Mouse (Mus musculus) frontal cortex, postnatal 14 days (tissue): ENCODE measurements around the gene Epb41l4b.

Source experiments
- DNase-seq, 2 experiments: peaks; one replicate each; pipeline ENCODE4 v3.0.0; 2022; ENCODE audit warnings: low spot score in 2 of 2

Gene Epb41l4b

GRCm38 (mm10) chr4:57143026-57143937 lies at the start of gene Epb41l4b:
Gene Epb41l4b, minus strand, starts transcription at chr4:57143437.
- peak; percentile 47 to 65 for DNase-seq

DNA sequence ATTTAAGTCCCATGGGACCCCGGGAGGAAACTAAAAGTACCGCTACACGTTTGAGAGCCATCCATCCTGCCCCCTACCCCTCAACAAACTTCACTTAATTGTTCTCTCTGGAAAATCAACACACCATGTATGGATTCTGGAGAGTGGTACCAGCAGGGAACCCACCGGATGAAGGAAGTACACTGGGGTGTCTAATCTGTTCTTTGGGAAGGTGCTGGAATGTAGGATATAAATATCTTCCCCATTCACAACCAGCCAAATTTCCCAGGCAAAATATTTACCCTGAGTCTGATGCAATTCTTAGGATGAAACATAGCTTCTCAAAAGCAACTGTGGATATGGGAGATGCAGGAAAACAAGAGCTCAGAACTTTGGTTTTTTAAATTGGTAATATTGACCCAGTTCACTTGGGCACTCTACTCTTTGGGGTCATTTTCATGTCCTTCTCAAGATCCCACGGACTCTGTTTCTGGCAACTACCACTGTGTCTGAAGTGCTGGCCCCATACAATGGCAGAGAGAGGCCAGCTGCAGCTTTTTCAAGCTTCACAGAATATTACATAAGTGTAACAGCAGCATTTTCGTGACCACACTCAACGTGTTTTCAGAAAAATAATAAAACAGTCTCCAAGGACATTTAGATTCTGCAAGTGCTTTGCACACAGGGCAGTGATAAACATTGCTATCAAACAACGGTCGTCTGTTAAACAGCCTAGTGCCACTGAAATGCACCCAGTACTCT lies 48.5 kb upstream of the Epb41l4b start:
- no peak for DNase-seq

DNA sequence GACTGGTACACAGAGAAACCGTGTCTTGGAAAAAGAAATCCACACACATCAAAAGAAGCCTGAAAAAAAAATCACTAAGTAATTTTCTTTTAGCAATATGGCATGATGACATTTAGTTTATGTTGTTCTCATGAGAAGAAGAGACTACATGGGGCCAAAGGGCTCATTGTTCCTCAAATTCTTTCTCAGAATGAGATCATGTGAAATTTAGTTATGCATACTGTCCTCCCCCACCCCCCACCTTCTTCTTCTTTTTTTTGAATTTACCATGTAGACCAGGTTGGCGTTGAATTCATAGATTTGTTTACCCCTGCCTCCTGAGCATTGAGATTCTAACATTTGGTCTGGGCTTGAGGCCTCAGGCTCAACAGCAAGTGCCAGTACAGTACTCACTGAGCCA lies 46.6 kb upstream of the Epb41l4b start:
- no peak for DNase-seq

DNA sequence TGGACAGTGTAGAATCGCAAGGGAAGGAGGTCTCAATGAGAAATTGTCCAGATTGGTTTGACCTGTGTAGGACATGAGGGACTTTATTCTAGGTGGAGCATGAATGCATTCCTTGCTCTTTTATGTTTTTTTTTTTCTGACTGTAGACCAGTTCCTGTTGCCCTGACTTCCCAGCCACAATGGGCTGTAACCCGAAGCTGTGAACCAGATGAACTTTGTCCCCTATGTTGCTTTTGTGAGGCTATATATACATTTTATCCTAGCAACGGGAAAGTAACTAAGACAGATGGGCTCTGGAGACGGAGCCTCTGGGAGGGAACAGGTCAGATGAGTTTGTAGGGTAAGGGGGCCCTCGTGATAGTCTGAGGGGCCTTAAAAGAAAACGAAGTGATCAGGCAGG lies 42.8 kb upstream of the Epb41l4b start:
- DNase-seq = no peak

- no peak for DNase-seq
Observed at GRCm38 (mm10) chr4:57185462-57185861, 42.2 kb upstream of the Epb41l4b start.

DNA sequence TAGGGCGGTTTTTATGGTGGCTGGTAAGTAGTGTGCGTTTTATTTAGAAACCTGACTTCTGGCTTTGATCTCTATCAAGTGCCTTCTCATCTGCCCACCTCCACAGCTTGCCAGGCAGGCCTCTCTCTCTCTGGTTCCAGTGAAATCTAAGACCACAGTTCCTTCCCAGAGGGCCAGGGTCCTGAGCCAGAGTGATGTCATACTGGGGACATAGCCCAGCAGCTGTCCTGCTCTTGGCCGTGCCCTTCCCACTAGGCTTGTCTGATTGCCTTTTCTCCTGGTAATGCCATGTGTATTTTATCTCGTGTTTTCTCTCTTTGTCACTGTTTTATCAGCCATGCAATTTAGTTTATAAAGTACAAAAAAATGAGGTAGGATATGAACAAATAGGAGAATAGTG lies 40.3 kb upstream of the Epb41l4b start:
- DNase-seq = no peak

GRCm38 (mm10) chr4:57181538-57181937 lies 38.3 kb upstream of the Epb41l4b start:
- no peak for DNase-seq

DNA sequence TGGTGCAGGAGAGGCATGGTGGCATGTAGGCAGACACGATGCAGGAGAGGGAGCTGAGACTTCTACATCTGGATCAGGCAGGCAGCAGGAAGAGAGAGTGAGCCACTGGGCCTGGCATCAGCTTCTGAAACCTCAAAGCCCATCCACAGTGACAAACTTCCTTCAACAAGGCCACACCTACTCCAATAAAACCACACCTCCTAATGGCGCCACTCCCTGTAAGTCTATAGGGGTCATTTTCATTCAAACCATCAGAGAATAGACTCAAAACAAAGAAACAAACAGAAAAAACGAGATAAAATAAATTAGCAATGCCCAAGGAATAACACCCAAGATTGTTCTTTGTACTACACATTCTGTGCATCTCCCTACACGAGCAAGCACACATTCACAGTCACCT lies 35.6 kb upstream of the Epb41l4b start:
- no peak for DNase-seq

DNA sequence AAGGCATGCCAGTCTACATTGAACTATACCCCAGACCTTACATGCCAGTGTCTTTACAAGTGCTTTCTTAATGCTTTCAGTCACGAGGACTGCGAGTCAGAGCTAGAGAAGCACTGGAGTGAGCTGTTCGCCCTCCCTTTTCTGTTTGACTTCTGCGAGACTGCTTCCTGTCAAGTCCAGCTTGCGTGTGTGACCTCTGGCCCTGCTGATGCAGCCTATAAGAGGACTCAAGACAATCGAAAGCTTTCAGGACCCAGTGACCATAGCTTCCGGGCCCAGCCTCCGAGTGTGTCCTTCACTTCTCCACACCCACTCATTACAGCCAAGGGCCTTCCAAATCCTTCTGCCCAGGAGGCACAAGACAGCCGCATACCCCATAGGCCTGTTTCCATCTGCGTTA lies 32.1 kb upstream of the Epb41l4b start:
- no peak for DNase-seq

DNA sequence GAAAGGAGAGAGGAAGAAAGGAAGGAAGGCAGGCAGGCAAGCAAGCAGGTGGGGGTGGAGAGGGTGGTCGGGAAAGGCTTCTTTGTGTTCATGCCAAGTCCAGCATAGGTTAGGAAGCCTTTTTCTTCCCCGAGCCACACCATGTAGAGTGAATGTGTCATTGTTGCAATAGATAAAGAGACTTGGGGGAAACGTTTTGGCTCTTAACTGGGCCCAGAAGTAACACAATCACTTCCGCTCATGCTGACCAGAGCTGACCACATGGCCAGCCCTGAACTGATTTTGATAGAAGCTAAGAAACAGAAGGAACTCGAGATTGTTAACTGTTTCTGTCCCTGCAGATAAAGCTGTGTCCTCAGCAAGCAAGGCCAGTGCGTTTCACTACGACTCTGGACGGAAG lies 29.6 kb upstream of the Epb41l4b start:
- DNase-seq = no peak

GRCm38 (mm10) chr4:57171817-57172216 lies 28.6 kb upstream of the Epb41l4b start:
- DNase-seq = no peak

GRCm38 (mm10) chr4:57168680-57169079 lies 25.4 kb upstream of the Epb41l4b start:
- DNase-seq = no peak

- no peak for DNase-seq
Observed at GRCm38 (mm10) chr4:57168277-57168676, 25.0 kb upstream of the Epb41l4b start.

DNA sequence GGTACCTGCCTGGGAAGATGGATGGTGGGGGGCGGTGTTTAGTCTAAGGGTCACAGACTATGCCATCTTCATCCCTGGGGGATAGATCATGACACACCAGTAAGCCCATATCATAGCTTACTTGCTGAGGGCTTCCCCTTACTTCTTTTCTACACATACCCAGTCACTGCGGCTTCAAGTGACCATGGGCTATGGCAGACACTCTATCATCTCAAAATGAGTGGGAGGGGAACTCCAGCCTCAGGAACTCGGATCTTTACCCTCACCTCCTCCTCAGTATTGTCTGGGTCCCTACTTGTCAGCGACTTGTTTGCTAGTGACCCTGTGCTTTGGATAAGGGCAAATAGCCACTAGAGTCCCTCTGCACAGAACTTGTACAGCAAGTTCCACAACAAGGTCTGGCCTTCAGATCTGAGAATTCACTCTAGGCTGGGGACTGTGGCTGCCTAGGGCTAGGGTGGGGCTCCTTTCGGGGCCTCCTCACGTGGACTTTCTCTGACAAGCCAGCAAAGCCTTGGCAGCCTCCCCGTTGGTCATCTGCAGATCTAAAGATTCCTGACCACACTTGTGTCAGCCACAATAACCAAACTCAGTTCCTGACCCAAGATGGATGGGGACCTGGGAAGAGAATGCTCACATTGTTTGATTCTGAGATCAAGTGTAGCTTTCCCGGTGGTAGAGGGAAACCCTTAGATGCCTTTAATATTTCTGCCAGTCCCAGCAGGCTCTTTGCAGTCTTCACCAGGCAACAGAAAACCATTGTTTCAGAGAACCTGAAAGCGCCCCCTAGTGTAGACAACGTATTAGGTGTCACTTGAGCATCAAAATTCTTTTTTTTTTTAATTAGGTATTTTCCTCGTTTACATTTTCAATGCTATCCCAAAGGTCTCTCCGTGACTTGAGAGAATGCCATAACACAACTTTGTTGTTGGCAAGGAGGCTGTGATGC lies 24.0 kb upstream of the Epb41l4b start:
- DNase-seq = no peak

DNA sequence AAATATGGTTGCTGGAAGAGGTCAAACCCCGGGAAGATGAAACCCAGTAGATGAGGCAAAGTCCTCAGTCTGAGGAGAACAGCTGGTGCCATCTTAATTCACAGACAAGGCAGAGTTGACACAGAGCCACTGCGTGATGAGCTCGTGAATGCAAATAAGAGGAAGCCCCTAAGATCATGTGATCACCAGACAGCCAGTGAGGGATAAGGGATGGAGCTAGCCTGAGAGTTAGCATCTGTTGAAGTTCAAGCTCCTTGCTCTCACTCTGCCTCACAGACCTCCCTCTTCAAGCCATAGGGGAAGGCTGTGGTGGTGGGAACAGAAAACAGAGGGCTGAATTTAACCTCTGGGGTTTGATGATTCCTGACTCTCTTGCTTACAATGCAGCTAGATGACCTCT lies 22.4 kb upstream of the Epb41l4b start:
- no peak for DNase-seq

DNA sequence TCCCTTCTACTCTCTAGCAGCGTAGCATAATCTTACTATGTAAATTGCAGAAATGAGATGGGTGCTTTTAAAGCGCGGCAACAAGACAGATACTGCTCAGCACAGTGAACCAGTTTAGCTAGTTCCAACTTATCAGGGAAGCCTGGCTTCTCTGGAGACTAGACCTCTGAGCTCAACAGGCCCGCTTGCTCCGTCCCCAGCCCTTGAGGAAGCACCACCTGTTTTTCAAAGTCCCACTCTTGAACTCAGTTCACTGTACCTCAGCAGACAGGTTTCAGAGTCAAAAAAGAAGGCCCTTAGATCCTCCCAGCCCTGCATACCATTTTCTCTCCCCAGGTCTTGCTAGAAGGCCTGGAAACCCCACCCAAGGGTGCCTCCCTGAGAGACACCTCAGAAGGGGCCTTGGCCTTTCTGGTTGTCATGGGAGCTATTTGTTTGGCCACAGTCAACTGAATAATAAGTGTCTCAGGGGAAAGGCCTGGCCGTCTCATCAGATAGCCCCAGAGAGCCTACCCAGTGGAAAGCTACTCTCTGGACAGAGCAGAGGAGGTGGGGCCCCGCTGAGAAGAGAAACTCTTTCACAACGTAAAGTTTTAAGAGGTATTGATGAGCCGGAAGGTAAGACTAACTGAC lies 21.5 kb upstream of the Epb41l4b start:
- no peak for DNase-seq

DNA sequence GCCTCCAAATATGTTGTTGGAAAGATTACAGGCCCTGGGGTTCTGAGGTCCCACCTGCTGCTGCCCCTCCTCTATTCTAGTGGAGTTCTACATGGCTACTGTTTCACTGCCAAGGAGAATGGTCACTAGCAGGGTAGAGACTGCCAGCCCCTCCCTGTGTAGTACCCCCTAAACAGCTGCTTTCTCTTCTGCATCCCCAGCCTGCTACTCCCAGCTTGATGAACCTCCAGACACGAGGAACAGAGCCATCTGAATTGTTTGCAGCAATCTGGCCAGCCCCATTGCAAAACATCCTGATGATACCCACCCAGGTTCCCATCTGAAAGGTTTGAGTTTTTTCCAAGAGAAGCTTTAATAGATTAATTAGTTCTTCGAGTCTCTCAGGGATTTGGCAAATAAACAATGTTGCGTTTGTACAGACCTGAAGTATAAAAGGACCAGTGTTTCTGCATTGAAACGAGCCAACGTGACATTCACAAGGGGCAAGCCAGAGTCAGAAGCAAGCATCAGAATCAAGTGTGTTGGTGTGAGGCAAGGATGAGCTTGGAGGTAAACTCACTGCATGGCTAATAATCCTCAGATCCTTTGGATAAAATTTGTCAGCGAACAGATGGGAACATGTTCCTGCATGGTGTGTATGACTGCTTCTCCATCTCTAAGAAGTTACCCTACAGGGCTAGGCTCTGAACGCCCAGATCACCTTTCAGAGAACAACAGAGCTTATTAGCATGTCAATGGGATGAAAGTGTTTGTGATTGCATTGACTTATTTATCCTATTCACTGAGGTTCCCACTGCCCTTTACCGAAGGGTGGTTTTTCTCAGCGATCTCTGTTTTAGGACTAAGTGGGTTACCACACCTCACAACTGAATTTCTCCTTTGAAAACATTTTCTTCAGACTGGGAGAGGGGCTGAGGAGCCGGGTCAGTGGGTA lies 19.8 kb upstream of the Epb41l4b start:
- DNase-seq = no peak

GRCm38 (mm10) chr4:57160571-57160970 lies 17.3 kb upstream of the Epb41l4b start:
- no peak for DNase-seq

- no peak for DNase-seq
Observed at GRCm38 (mm10) chr4:57156549-57157169, 13.4 kb upstream of the Epb41l4b start.

DNA sequence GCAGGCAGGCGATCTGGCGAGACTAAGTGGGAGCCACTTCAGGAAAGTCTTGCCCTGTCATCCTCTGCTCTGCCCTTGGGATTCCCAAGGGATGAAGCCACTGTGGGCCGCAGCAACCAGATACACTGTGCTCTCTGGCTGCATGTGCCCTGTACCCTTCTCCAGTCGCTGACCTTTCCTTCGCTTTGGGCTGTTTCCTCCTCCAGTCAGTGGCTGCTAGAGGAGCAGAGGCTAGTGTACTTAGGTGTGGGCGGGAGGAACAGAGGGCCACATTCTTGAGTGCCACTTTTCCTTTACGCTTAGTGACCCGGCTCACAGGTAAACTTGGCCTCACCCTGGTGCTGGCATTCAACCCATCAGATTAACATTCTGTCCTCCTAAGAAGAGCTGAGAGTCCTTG lies 10.6 kb upstream of the Epb41l4b start:
- DNase-seq = no peak
